Mouse (Mus musculus) mouse trophoblast stem cell (cell line): ENCODE data around the gene Aars2.

ENCODE experiments used
- in situ Hi-C, 2 experiments: fragments of 300-500 bp; cut with MseI, MboI; formaldehyde crosslinking; loops; 2 replicates in 1 of 2; 3 replicates in 1 of 2; pipeline ENCODE4 v1.15.1; 2025

The Aars2 gene

GRCm38 (mm10) chr17:45556514-45557245 is 50.0 kb downstream of the Aars2 start:
- in situ Hi-C loops: no loop called here

GRCm38 (mm10) chr17:45557246-45557824 is 50.7 kb downstream of the Aars2 start:
- in situ Hi-C loops: no loop called here

- in situ Hi-C loops: no loop called here
These were observed 51.6 kb downstream of the Aars2 start for GRCm38 (mm10) chr17:45557998-45558862.

GRCm38 (mm10) chr17:45559732-45560525 is 53.3 kb downstream of the Aars2 start:
- in situ Hi-C loops: no loop called here

GRCm38 (mm10) chr17:45563216-45563615 is 56.6 kb downstream of the Aars2 start:
- in situ Hi-C loops: no loop called here

GRCm38 (mm10) chr17:45563655-45564530 is 57.3 kb downstream of the Aars2 start, which contains the start of gene Slc35b2:
TSS of gene Slc35b2 (plus strand) at chr17:45563874.
- in situ Hi-C loops: no loop called here

GRCm38 (mm10) chr17:45564531-45565084 is 58.0 kb downstream of the Aars2 start:
- in situ Hi-C loops: no loop called here

GRCm38 (mm10) chr17:45565103-45565502 is 58.5 kb downstream of the Aars2 start:
- in situ Hi-C loops: no loop called here

GRCm38 (mm10) chr17:45566031-45566359 is 59.4 kb downstream of the Aars2 start:
- in situ Hi-C loops: no loop called here

- in situ Hi-C loops: no loop called here
These were observed 59.9 kb downstream of the Aars2 start for GRCm38 (mm10) chr17:45566360-45567161.

- in situ Hi-C loops: no loop called here
These were observed 60.5 kb downstream of the Aars2 start for GRCm38 (mm10) chr17:45567162-45567601.

- in situ Hi-C loops: no loop called here
These were observed 62.3 kb downstream of the Aars2 start for GRCm38 (mm10) chr17:45568990-45569389.

GRCm38 (mm10) chr17:45569999-45570398 is 63.4 kb downstream of the Aars2 start:
- in situ Hi-C loops: no loop called here
